Mouse (Mus musculus) midbrain, embryonic 12.5 days (tissue): ENCODE results near the gene Cript. TPM values are rescaled to one million over a fixed set of nuclear protein-coding genes. Genes with fewer than 3 reads are reported as not detected.
"Not testable (repeated sequence)": the region's sequence is repeated elsewhere in the genome, so short reads cannot be mapped to it uniquely, and the experiment has no call there.

ENCODE experiments used
- ATAC-seq: fragments of 200-750 bp; cut with Nextera tagmentation; 2 replicates; pipeline ENCODE4 v1.8.0; 2017; ENCODE audit warnings: low read depth, moderate TSS enrichment, moderate library complexity; ENCODE audit not compliant: low FRiP score
- H3K27ac ChIP-seq: fragments of 300-500 bp; sonication (generic); replicated peaks from 2 replicates; pipeline ENCODE4 v1.5.1; 2016; ENCODE audit warnings: mild to moderate bottlenecking
- H3K27me3 ChIP-seq: fragments of 300-500 bp; sonication (generic); 2 replicates; pipeline ENCODE4 v1.6.1; 2016; ENCODE audit warnings: mild to moderate bottlenecking
- H3K36me3 ChIP-seq: fragments of 300-500 bp; sonication (generic); 2 replicates; pipeline ENCODE4 v1.6.1; 2016
- H3K4me1 ChIP-seq: fragments of 300-500 bp; sonication (generic); 2 replicates; pipeline ENCODE4 v1.6.1; 2016
- H3K4me2 ChIP-seq: fragments of 300-500 bp; sonication (generic); replicated peaks from 2 replicates; pipeline ENCODE4 v1.6.1; 2016; ENCODE audit warnings: mild to moderate bottlenecking, moderate library complexity
- H3K4me3 ChIP-seq: fragments of 300-500 bp; sonication (generic); 2 replicates; pipeline ENCODE4 v1.5.1; 2016; ENCODE audit warnings: mild to moderate bottlenecking
- H3K9ac ChIP-seq: fragments of 300-500 bp; sonication (generic); replicated peaks from 2 replicates; pipeline ENCODE4 v1.6.1; 2016; ENCODE audit warnings: mild to moderate bottlenecking, moderate library complexity
- H3K9me3 ChIP-seq: fragments of 300-500 bp; sonication (generic); 2 replicates; pipeline ENCODE4 v1.6.1; 2016; ENCODE audit warnings: mild to moderate bottlenecking
- WGBS: fragments of 180-500 bp; shearing (Covaris S2); methylation state at CpG from one replicate; pipeline ENCODE4 v1.1.7; 2016; 5-methylcytosine and 5-hydroxymethylcytosine counted together
- polyA plus RNA-seq: library from polyadenylated mRNA; unstranded; fragments of >200 nt; fragmentation: Nextera tagmentation; extraction: Ambion mirVana; gene quantifications from 2 replicates; pipeline ENCODE4 v1.2.1, GENCODE M21; 2016

The Cript gene
- polyA plus RNA-seq, 1 experiment from 2014 or later, result 209 TPM

DNA sequence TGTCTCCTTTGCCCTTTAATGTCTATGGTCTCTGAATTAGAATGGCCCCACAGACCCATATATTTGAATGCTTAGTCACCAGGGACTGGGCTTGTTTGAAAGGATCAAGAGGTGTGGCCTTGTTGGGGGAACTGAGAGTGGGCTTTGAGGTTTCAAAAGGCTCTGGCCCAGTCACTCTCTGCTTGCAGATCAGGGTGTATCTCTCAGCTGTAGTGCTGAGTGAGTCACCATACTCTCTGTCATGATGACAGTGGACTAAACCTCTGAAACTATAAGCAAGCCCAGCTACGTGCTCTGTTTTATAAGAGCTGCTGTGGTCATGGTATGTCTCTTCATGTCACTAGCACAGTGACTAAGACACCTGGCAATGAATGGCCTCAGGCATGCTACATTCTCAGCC lies 27.1 kb downstream of the Cript start:
- H3K27me3 ChIP-seq, result no peaks in the 10 kb centered on the region
- WGBS, result 77% methylated on average over 1 of the region's 1 CpGs
- no peak overlapping the region for H3K27ac ChIP-seq
- H3K4me2 ChIP-seq, result no peak overlapping the region
- no peak for ATAC-seq
- H3K9ac ChIP-seq, result no peak overlapping the region
- H3K9me3 ChIP-seq, result no peaks in the 10 kb centered on the region
- no peaks in the 10 kb centered on the region for H3K36me3 ChIP-seq
- H3K4me3 ChIP-seq, result no peak overlapping the region
- H3K4me1 ChIP-seq, result no peaks in the 10 kb centered on the region

DNA sequence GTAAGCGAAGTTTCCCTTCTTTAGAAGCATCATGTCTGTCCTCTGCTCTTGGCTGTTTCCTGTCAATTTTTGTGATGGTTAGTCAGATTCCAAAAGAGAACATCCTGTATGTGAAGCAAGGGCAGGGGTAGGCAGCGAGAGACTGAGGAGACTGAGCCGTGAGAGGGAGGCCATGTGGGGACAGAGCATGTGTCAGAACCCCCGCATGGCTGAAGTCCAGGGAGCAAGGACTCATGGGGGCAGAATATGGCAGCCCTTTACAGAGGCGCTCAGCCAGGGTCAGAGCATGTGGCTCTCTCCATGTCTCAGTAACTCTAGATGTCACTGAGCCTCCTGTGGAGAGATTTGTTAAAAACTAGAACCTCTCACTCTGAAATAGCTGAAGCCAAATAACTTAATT lies 28.6 kb downstream of the Cript start:
- Histone ChIP-seq H3K9ac (no peak overlapping the region), H3K9me3 (no peaks in the 10 kb centered on the region), H3K27me3 (no peaks in the 10 kb centered on the region), H3K4me2 (no peak overlapping the region), H3K4me1 (no peaks in the 10 kb centered on the region), H3K4me3 (no peak overlapping the region), H3K36me3 (no peaks in the 10 kb centered on the region), H3K27ac (no peak overlapping the region)
- no peak for ATAC-seq
- 74% methylated on average over 5 of the region's 5 CpGs for WGBS

DNA sequence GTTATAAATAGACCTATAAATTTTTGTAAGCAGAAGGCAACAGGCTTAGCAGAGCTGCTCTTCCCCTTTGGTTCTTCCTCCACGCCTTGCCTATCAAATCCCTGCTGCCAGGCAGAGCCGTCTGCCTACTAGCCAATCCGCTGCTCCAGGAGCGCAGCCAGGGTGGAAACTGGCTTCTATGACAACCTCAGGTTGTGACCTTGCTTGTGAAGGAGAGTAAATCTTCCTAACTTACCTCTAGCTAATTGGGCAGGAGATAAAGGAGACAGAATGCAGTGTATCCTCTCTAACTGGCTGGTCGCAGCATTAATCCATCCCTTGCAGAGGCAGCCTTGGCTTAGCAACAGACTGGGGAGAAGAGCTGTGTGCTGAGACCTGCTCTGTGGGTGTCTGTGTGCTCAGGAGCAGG lies 29.7 kb downstream of the Cript start:
- no peaks in the 10 kb centered on the region for H3K9me3 ChIP-seq
- no peak overlapping the region for H3K9ac ChIP-seq
- H3K4me3 ChIP-seq, result no peak overlapping the region
- H3K27ac ChIP-seq, result no peak overlapping the region
- WGBS, result 34% methylated on average over 5 of the region's 5 CpGs
- no peaks in the 10 kb centered on the region for H3K27me3 ChIP-seq
- H3K4me2 ChIP-seq, result no peak overlapping the region
- no peaks in the 10 kb centered on the region for H3K36me3 ChIP-seq
- no peaks in the 10 kb centered on the region for H3K4me1 ChIP-seq
- ATAC-seq, result no peak

DNA sequence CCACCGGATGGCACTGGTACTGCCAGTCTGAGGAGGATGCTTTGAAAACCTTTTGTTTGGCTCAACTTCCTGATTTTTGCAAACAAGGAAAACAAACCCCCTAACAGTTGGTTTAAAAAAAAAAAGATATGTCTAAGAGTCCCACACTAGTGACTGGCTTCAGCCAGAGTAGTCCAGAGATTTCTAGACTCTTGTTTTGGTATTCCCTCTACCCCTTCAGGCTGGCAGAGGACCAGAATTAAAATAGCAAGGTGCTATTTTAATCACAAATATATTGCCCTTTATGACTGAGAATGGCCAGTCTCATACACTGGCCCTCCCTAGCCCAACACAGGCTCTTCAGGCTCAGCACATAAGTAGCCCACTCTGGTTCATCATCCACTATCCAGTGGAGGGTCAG lies 30.3 kb downstream of the Cript start:
- 79% methylated on average over 1 of the region's 1 CpGs for WGBS

DNA sequence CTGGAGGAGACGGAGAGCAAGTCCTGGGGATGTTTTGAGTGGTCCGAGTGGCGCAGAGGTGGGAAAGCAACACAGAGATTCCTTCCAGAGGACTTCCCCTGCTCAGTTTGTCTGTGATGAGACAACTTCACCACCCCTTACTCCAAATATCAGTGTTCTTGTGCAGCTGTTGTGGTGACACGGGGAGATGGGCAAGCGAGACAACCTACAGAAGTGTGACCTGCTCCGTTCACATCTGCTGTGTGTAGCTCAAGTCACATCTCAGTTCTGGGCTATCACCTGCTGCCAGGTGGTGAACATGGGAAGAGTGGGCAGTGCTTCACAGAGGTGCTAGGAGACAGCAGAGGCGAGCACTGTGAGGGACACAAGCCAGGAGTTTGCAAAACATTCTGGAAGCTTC lies 31.4 kb downstream of the Cript start:
- no peaks in the 10 kb centered on the region for H3K27me3 ChIP-seq
- 93% methylated on average over 7 of the region's 7 CpGs for WGBS
- no peaks in the 10 kb centered on the region for H3K9me3 ChIP-seq
- no peak overlapping the region for H3K9ac ChIP-seq
- H3K4me2 ChIP-seq, result no peak overlapping the region
- no peak overlapping the region for H3K4me3 ChIP-seq
- H3K4me1 ChIP-seq, result no peaks in the 10 kb centered on the region
- no peak for ATAC-seq
- no peak overlapping the region for H3K27ac ChIP-seq
- no peaks in the 10 kb centered on the region for H3K36me3 ChIP-seq

More for the DNA sequence above, 30.3 kb downstream of the Cript start:
- H3K4me2 ChIP-seq, result no peak overlapping the region
- ATAC-seq, result no peak
- no peak overlapping the region for H3K27ac ChIP-seq
- H3K9me3 ChIP-seq, result no peaks in the 10 kb centered on the region
- H3K4me3 ChIP-seq, result no peak overlapping the region
- H3K9ac ChIP-seq, result no peak overlapping the region
- no peaks in the 10 kb centered on the region for H3K27me3 ChIP-seq
- H3K36me3 ChIP-seq, result no peaks in the 10 kb centered on the region
- no peaks in the 10 kb centered on the region for H3K4me1 ChIP-seq

DNA sequence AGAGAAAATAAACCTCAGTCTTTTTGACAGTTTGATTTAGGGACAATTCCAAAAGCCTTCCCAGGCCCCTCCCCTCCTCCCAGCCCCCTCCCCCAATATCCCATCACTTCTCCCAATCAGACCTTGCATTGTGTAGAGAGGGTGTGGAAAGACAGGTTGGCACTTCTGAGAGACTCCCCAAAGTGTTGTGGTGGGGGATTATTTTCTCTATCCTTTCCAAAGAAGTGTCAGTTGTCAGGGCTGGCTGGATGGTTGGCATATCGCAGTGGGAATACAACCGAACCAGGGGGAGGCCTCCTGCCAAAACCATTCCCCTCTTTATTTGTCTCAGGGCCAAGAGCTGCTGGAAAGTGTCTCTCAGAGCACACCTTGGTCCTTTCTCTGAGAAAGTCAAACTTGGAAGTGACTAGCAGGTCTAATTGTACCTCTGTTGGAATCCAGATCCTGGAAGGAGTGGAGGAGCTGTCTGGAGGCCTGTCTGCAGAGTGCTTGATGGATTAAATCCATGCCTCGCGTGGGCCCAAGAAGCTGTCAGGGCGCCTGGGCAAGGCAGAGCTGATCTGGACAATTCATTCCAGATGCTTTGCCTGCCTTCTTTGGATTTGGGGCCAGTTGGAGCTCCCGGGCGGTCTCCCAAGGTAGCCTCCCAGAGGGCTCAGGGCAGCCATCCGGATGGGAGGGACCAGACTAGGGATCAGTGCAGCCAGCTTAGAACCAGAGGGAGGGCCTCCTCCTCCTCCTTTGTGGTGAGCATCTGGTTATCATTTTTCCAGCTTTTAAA lies 32.3 kb downstream of the Cript start:
- 68% methylated on average over 8 of the region's 8 CpGs for WGBS
- H3K9ac ChIP-seq, result no peak overlapping the region
- no peaks in the 10 kb centered on the region for H3K36me3 ChIP-seq

DNA sequence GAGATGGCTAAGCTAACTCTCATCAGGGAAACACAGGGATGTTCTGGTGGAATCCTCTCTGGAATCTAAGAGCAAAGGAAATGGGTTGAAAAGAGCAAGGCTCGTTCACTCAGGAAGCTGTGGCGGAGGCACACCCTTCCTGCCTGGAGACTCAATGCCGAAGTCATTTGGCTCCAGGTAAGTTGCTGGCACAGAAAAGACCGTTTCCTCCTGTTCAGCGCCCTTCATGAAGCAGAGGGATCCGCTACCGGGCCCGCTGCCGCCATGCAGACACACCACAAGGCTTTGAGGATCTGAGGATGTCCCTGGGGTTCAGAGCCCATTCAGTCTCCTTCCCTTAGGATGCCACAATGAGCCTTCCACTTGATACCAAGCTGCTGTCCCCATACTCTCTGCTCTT lies 37.3 kb downstream of the Cript start:
- H3K9ac ChIP-seq, result no peak overlapping the region
- no peaks in the 10 kb centered on the region for H3K36me3 ChIP-seq
- H3K4me3 ChIP-seq, result no peak overlapping the region
- H3K9me3 ChIP-seq, result no peaks in the 10 kb centered on the region
- H3K27ac ChIP-seq, result no peak overlapping the region
- WGBS, result 88% methylated on average over 9 of the region's 9 CpGs
- ATAC-seq, result no peak
- H3K4me2 ChIP-seq, result no peak overlapping the region
- H3K27me3 ChIP-seq, result no peaks in the 10 kb centered on the region
- H3K4me1 ChIP-seq, result no peaks in the 10 kb centered on the region

More for the DNA sequence above, 32.3 kb downstream of the Cript start:
- Histone ChIP-seq H3K4me1 (no peaks in the 10 kb centered on the region), H3K4me3 (no peak overlapping the region), H3K27me3 (no peaks in the 10 kb centered on the region), H3K9me3 (no peaks in the 10 kb centered on the region), H3K4me2 (no peak overlapping the region), H3K27ac (no peak overlapping the region)
- no peak for ATAC-seq

DNA sequence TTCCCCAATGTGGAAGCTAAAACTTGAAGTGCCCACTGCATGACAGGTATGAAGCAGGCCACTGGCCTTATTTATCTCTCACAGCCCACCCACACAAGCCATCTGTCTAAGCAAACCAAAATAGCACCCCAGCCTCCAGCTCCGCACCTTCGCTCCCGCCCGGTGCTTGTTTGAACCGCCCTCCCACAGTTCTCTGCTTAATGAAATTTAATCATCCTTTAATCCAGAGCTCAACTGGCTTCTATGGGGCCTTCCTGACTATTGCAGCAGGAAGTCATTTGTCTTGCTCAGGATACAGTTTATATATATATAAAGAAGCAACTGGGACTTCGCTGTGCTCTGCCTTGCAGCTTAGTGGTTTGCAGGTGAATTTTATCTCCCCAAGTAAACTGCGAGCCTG lies 38.1 kb downstream of the Cript start:
- Histone ChIP-seq H3K27me3 (no peaks in the 10 kb centered on the region), H3K9ac (no peak overlapping the region), H3K4me1 (no peaks in the 10 kb centered on the region), H3K4me3 (no peak overlapping the region), H3K27ac (no peak overlapping the region), H3K36me3 (no peaks in the 10 kb centered on the region), H3K4me2 (no peak overlapping the region), H3K9me3 (no peaks in the 10 kb centered on the region)
- WGBS, result 86% methylated on average over 7 of the region's 7 CpGs
- ATAC-seq, result no peak

DNA sequence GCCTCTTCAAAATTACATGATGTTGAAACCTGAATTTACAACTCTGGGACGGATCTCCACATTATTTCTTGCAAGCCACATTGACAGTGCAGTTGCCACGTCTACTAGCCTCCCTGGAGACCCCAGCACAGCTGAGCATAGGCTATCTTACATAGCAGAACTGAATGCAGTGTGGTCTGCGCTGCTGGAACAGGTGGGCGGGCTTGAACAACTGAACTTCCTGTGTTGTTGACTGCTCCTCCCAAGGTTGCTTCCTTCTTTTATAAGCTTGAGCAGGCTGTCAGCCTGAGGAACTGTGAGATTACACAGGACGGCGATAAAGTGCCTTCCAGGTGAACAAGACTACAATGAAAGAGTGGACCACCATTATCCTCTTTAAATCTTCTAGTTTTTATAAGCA lies 38.6 kb downstream of the Cript start:
- no peaks in the 10 kb centered on the region for H3K9me3 ChIP-seq
- WGBS, result 81% methylated on average over 6 of the region's 6 CpGs
- H3K27ac ChIP-seq, result no peak overlapping the region
- no peaks in the 10 kb centered on the region for H3K27me3 ChIP-seq
- H3K4me3 ChIP-seq, result no peak overlapping the region
- H3K9ac ChIP-seq, result no peak overlapping the region
- no peak overlapping the region for H3K4me2 ChIP-seq
- H3K36me3 ChIP-seq, result no peaks in the 10 kb centered on the region
- no peak for ATAC-seq
- H3K4me1 ChIP-seq, result no peaks in the 10 kb centered on the region

DNA sequence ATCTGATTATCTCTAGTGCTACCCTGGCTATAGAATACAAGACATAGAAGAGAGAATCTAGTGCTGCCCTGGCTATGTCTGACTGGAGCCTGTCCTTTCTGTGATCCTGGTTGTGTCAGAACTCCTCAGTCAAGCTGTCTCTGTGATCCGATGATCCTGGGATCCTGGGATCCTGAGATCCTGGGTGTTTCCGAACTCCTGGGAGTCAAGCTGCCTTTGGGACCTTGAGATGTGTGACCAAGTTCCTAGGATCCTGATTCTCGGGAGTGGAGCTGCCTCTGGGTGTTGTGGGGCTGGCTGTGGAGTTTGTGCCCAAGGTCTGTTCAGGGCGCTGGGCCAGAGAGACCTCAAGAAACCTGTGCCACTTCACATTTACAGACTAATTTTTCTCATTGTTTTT lies 43.6 kb downstream of the Cript start:
- H3K27me3 ChIP-seq, result no peaks in the 10 kb centered on the region

DNA sequence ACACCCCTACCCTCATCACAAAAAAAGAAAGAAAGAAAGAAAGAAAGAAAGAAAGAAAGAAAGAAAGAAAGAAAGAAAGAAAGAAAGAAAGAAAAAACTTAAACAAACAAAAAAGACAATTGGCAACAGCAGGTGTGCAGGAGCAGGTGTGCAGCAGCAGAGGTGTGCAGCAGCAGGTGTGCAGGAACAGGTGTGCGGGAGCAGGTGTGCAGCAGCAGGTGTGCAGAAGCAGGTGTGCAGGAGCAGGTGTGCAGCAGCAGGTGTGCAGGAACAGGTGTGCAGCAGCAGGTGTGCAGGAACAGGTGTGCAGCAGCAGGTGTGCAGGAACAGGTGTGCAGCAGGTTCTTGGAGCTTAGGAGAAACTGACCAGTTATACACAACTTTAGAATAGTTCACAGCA lies 46.8 kb downstream of the Cript start:
- not testable (repeated sequence) for H3K36me3 ChIP-seq, H3K4me3 ChIP-seq, ATAC-seq, H3K4me1 ChIP-seq, H3K9ac ChIP-seq, H3K27me3 ChIP-seq, H3K9me3 ChIP-seq, H3K4me2 ChIP-seq, H3K27ac ChIP-seq
- 87% methylated on average over 1 of the region's 1 CpGs for WGBS

More for the DNA sequence above, 43.6 kb downstream of the Cript start:
- no peak for ATAC-seq
- Histone ChIP-seq H3K9ac (no peak overlapping the region), H3K27ac (no peak overlapping the region), H3K4me2 (no peak overlapping the region), H3K9me3 (no peaks in the 10 kb centered on the region), H3K4me1 (no peaks in the 10 kb centered on the region), H3K4me3 (no peak overlapping the region), H3K36me3 (no peaks in the 10 kb centered on the region)
- 89% methylated on average over 4 of the region's 4 CpGs for whole genome bisulfite sequencing

DNA sequence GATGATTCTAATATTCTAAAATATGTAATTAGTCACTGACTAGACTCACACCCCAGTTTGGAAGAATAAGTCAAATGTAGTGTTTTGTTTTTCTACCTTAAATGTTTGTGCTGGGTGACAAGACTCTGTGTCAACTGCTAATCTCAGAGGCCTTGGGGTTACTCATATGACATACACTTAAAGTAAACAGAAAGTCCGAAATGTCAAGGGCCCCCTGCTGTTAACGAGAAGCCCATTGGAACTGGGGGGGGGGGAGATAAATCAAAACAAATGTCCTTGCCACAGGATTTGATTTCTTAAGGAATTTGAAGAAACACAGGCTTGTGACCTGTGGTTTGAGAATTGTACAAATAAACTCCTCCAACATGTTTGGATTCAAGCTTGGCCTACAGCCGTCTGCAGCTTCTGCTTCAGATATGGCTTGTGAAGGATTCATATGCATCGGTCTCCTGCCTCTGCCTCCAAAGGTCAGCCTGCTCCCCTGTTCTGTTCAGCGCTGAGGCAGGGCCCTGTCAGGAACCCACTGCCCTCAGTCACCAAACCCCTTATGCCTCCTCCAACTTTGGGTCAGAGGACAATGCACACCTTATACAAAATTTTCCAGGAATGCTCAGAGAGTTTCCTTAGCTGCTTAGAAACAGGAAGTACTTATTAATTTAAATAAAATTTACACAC lies 47.6 kb downstream of the Cript start:
- H3K36me3 ChIP-seq, result no peaks in the 10 kb centered on the region
- H3K27ac ChIP-seq, result no peak overlapping the region
- no peak overlapping the region for H3K4me2 ChIP-seq
- no peak for ATAC-seq
- no peaks in the 10 kb centered on the region for H3K27me3 ChIP-seq
- H3K9me3 ChIP-seq, result no peaks in the 10 kb centered on the region
- H3K4me1 ChIP-seq, result no peaks in the 10 kb centered on the region
- no peak overlapping the region for H3K9ac ChIP-seq
- no peak overlapping the region for H3K4me3 ChIP-seq
- WGBS, result 75% methylated on average over 5 of the region's 5 CpGs
